Mouse (Mus musculus): ENCODE measurements around the gene C3ar1. TPM values are rescaled to one million over a fixed set of nuclear protein-coding genes. Genes with fewer than 3 reads are reported as not detected.

Gene C3ar1
- 0.01 TPM in 1 of 2 replicates, not detected in the other for polyA plus RNA-seq (2012)

DNA sequence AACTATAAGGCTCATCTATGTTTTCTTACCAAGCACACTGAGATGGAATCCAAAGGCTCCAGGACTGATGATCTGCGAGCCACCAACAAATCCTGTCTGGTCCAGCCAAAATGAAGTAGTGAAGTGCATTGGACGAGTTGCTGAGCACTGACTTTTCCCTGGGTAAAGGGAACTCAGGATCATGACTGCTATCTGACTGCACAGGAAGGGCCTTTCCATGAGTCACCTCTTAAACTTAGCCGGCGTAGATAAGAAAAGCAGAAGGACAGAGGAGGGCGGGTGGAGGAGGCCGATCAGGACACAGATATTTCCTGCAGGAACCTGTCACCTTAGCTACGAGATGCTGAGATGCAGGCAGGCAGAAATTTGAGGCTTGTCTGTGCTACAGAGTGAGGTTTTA is at the start of gene C3ar1:
Gene C3ar1, minus strand, starts transcription at position 207 of the 400 bp plus-strand sequence.
- peak; percentile 84 for TF ChIP-seq GATA1 (IDR thresholded peaks at IDR 0.05; ENCODE audit: low read length)

- no peak for TF ChIP-seq GATA1 (IDR thresholded peaks at IDR 0.05; ENCODE audit: low read length)
Measured at GRCm38 (mm10) chr6:122892442-122893049, 36.6 kb upstream of the C3ar1 start.

DNA sequence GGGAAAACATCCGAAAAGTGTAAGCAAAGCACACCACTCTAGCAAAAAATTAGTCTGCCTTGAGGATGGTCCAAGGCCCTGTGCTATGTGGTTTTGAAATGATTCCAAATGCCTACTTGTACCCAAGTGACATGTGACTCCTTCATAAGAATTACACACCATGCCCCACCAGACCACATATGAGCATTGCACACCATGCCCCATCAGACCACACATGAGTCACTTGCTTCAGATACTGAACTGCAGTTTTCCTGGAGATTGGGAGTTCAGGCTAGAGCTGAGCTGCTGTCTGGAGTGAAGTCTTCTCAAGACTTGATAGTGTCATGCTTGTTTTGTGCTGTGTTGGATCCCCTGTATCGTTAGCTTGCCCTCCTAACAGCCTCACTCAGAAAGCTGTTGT is 33.6 kb upstream of the C3ar1 start:
- no peak for TF ChIP-seq GATA1 (IDR thresholded peaks at IDR 0.05; ENCODE audit: low read length)

DNA sequence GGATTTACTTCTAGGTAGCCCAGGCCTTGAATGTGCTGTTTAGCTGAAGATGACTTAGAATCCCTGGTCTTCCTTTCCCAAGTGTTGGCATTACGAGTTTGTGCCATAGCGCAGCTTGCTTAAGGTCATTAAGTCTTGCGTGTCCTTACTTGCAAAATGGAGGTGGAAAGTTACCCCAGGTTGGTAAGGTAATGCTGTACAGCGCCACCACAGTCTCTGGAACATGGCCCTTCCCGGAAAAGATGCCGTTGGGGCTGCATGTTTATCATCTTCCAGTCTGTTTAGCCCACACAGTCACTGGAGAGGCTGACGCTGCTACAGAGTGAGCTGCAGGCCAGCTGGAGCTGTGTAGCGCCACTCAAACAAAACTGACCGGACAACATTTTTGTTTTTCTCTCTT is 27.6 kb upstream of the C3ar1 start:
- TF ChIP-seq GATA1 (IDR thresholded peaks at IDR 0.05; ENCODE audit: low read length): no peak

GRCm38 (mm10) chr6:122881287-122881686 is 25.3 kb upstream of the C3ar1 start:
- no peak for TF ChIP-seq GATA1 (IDR thresholded peaks at IDR 0.05; ENCODE audit: low read length)

GRCm38 (mm10) chr6:122879781-122880505 is 24.0 kb upstream of the C3ar1 start:
- no peak for TF ChIP-seq GATA1 (IDR thresholded peaks at IDR 0.05; ENCODE audit: low read length)

- TF ChIP-seq GATA1 (IDR thresholded peaks at IDR 0.05; ENCODE audit: low read length): no peak
Measured at GRCm38 (mm10) chr6:122879141-122879735, 23.3 kb upstream of the C3ar1 start.

GRCm38 (mm10) chr6:122874720-122875389 is 18.9 kb upstream of the C3ar1 start:
- TF ChIP-seq GATA1 (IDR thresholded peaks at IDR 0.05; ENCODE audit: low read length): no peak

- TF ChIP-seq GATA1 (IDR thresholded peaks at IDR 0.05; ENCODE audit: low read length): no peak
Measured at GRCm38 (mm10) chr6:122873871-122874719, 18.1 kb upstream of the C3ar1 start, which contains the start of gene Necap1. Necap1 (plus strand) TSS chr6:122874474.

DNA sequence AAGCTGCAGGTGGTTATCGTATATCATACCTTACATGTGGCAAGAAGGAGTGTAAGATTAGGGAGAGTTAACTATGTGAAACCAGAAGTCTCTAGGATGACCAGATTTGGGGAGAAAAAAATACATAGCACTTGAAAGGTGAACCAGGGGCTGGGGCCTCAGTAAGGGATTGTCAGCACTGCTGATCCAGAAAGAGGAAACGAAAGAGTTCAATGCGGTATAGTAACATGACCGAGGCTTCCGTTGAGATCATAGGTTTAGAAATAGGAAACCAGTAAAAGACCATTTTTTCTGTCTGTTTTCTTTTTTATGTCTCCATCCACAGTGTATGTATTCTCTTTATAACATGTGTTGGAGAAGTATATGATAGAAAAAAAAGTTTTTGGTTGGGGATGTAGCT is 16.8 kb upstream of the C3ar1 start:
- no peak for TF ChIP-seq GATA1 (IDR thresholded peaks at IDR 0.05; ENCODE audit: low read length)

- no peak for TF ChIP-seq GATA1 (IDR thresholded peaks at IDR 0.05; ENCODE audit: low read length)
Measured at GRCm38 (mm10) chr6:122869846-122870245, 13.9 kb upstream of the C3ar1 start.

- TF ChIP-seq GATA1 (IDR thresholded peaks at IDR 0.05; ENCODE audit: low read length): no peak
Measured at GRCm38 (mm10) chr6:122867914-122868313, 12.0 kb upstream of the C3ar1 start.

- TF ChIP-seq GATA1 (IDR thresholded peaks at IDR 0.05; ENCODE audit: low read length): no peak
Measured at GRCm38 (mm10) chr6:122862871-122863270, 6.9 kb upstream of the C3ar1 start.

DNA sequence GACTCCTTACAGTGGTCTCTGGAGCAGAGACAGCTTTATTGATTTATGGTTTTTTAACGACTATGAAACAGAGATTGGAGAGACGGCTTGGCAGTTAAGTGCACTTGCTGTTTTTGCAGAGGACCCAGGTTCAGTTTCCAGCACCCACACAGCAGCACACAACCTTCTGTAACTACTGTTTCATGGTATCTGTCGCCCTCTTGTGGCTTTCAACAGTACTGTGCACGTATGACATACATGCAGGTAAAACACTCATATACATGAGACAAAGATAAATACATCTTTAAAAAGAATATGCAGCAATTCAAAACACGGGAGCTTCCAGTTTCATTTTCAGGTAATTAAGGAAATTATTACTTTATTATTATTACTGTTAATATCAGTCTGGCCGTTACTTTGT is 6.5 kb upstream of the C3ar1 start:
- no peak for TF ChIP-seq GATA1 (IDR thresholded peaks at IDR 0.05; ENCODE audit: low read length)

DNA sequence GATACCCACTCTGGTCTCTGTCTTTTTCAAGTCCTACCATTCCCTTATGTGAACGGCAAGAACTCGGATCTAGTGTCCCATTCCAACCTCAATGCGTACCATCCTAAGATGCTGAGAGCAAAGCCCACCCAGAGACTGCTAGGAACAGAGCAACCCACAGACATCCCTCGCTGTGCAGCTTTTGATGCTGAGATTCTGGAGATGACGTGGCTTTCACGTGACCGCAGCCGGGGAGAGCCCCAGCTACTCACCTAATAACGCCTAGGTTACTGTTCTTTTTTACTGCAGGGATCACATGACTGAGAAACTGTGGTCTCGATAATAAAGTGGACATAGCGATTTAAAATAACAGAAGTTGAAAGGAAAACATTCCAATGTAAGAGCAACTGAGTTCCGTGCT is 1.4 kb downstream of the C3ar1 start:
- no peak for TF ChIP-seq GATA1 (IDR thresholded peaks at IDR 0.05; ENCODE audit: low read length)

All from G1E-ER4 (cell line).